Mouse (Mus musculus) erythroblast, embryonic 14.5 days (primary cell): ENCODE results near the gene Prr15l. TPM values are rescaled to one million over a fixed set of nuclear protein-coding genes. Genes with fewer than 3 reads are reported as not detected.

Experiments used
- H3K27me3 ChIP-seq: 2 replicates; pipeline ENCODE4 v1.6.1; 2012; ENCODE audit warnings: inconsistent platforms; ENCODE audit not compliant: control insufficient read depth
- H3K36me3 ChIP-seq: 2 replicates; pipeline ENCODE4 v1.6.1; 2012; ENCODE audit warnings: mild to moderate bottlenecking, inconsistent platforms; ENCODE audit not compliant: control insufficient read depth
- H3K4me1 ChIP-seq: 2 replicates; pipeline ENCODE4 v1.6.1; 2012; ENCODE audit warnings: inconsistent platforms; ENCODE audit not compliant: control insufficient read depth
- H3K4me3 ChIP-seq: replicated peaks from 2 replicates; pipeline ENCODE3; 2012; ENCODE audit warnings: moderate library complexity, mild to moderate bottlenecking, inconsistent platforms
- H3K9me3 ChIP-seq: 2 replicates; pipeline ENCODE4 v1.6.1; 2012; ENCODE audit warnings: low read length, inconsistent platforms, mixed read lengths; ENCODE audit not compliant: control insufficient read depth
- GATA1 ChIP-seq: IDR thresholded peaks from 2 replicates; pipeline ENCODE4 v1.6.1; 2012; ENCODE audit warnings: low read length, inconsistent platforms, mixed read lengths
- TAL1 ChIP-seq: IDR thresholded peaks from 3 replicates; pipeline ENCODE4 v1.6.1; 2012; ENCODE audit warnings: low read length, inconsistent platforms, mixed read lengths
- polyA plus RNA-seq: library from polyadenylated mRNA; stranded (reverse); fragments of >175 nt; gene quantifications from 2 replicates; pipeline ENCODE4 v1.2.3, GENCODE M21; 2012

The Prr15l gene
- polyA plus RNA-seq, 1 experiment = 3.0 TPM

DNA sequence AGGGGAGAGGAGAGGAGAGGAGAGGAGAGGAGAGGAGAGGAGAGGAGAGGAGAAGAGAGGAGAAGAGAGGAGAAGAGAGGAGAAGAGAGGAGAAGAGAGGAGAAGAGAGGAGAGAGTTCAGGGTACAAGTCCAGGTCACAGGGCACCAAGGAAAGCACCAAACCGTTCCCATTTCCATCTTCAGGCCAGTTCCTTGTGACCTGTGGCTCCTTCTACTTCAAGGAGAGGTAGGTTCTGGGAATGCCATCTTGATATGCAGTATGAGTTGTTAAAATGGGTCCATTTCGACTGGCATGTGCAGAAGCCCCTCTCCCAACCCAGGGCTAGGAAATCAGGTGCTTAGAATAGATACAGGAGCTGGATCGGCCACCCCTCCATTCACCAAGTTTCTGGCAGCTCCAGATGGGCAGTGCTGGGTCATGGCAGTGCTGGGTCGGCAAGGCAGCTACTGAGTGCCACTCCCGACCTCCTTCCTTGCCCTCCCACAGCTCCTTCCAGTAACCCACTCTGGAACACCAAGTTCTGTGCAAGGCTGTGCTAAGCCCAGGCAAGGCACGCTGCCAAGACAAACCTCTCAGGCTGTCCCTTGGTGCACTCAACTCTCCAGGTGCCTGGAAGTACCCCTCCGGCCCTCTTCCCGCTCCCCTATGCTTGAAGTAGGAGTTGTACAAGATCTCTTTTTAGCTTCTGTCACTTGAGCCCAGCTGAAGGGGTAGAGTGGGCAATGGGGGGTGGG, 3.6 kb downstream of the Prr15l start:
- TF ChIP-seq GATA1 (no peak), TAL1 (no peak)
- H3K27me3 ChIP-seq = peaks cover 8% of the 10 kb centered on the region
- H3K4me3 ChIP-seq = peak overlapping the region; percentile 36
- no peaks in the 10 kb centered on the region for H3K9me3 ChIP-seq
- H3K36me3 ChIP-seq = peaks cover 37% of the 10 kb centered on the region
- H3K4me1 ChIP-seq = peaks cover 95% of the 10 kb centered on the region

GRCm38 (mm10) chr11:96933562-96934276, 5.8 kb downstream of the Prr15l start:
- peaks cover 6% of the 10 kb centered on the region for H3K27me3 ChIP-seq
- H3K9me3 ChIP-seq = no peaks in the 10 kb centered on the region
- H3K4me3 ChIP-seq = peak overlapping the region; percentile 6
- H3K4me1 ChIP-seq = peaks cover 95% of the 10 kb centered on the region
- TF ChIP-seq TAL1 (no peak), GATA1 (no peak)
- peaks cover 60% of the 10 kb centered on the region for H3K36me3 ChIP-seq

DNA sequence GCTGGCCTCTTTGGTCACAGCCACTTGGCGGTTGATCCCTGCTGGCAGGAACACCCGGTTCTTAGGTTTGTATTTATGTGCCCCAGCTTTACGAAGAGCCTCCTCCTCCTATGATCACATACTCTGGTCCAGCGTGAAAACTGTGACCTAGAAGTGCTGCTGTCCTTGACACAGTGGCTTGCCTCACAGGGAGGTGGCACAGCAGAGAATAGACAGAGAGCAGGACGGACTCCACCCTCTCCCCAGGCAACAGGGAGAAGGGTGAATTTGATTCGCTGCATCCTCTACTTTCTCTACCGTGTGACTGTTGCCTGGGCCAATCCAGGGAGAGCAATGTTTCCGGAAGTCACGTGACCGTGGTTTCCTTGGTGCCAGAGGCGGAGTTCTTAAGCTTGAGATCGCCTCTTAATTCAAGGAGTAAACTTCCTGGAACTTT, 7.0 kb downstream of the Prr15l start:
- Histone ChIP-seq H3K27me3 (no peaks in the 10 kb centered on the region), H3K36me3 (peaks cover 69% of the 10 kb centered on the region), H3K9me3 (no peaks in the 10 kb centered on the region), H3K4me3 (peak overlapping the region; percentile 45), H3K4me1 (peaks cover 95% of the 10 kb centered on the region)
- TF ChIP-seq GATA1 (no peak), TAL1 (no peak)

DNA sequence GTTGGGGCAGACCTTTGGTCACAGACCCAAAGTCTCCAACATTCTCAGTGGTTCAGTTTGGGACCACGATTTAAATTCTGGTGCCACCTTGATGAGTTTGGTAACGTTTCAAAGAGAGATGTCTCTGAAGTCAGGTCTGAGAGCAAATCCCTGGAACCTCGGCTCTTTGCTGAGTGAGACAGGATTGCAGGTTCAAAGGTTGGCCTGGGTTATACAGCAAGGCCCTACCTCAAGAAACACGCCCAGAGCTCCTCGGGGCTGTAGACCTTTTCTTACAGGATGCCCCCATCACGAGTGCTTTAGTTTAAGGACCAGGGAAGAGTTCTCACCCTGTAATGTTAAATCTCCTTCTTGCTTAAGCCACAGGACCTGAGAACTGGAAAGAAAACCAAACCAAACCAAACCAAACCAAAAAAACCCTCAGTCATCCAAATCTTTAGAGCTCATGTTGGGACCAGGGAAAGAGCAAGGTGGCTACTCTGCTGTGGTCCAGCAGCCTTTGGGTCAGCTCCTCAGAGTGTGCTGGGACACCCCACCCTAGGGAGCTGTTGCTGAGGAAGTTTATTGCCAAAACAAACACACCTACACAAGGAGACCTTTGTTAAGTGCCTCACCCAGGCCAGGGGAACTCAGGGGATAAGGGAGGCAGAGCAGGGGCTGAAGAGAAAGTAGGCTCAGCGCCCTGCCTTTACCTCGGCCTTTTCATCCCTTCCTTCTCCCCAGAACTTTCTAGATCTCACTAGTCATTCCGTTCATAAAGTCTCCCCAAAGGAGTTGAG, 8.2 kb downstream of the Prr15l start:
- TF ChIP-seq GATA1 (no peak), TAL1 (no peak)
- peaks cover 96% of the 10 kb centered on the region for H3K4me1 ChIP-seq
- H3K36me3 ChIP-seq = peaks cover 81% of the 10 kb centered on the region
- H3K9me3 ChIP-seq = no peaks in the 10 kb centered on the region
- no peaks in the 10 kb centered on the region for H3K27me3 ChIP-seq
- H3K4me3 ChIP-seq = no peak overlapping the region

- H3K36me3 ChIP-seq = peaks cover 95% of the 10 kb centered on the region
- H3K27me3 ChIP-seq = no peaks in the 10 kb centered on the region
- TF ChIP-seq GATA1 = no peak
- TF ChIP-seq TAL1 = no peak
- peaks cover 99% of the 10 kb centered on the region for H3K4me1 ChIP-seq
- H3K9me3 ChIP-seq = no peaks in the 10 kb centered on the region
- H3K4me3 ChIP-seq = peak overlapping the region; percentile 78
Observed at GRCm38 (mm10) chr11:96937549-96938425, 9.9 kb downstream of the Prr15l start.

DNA sequence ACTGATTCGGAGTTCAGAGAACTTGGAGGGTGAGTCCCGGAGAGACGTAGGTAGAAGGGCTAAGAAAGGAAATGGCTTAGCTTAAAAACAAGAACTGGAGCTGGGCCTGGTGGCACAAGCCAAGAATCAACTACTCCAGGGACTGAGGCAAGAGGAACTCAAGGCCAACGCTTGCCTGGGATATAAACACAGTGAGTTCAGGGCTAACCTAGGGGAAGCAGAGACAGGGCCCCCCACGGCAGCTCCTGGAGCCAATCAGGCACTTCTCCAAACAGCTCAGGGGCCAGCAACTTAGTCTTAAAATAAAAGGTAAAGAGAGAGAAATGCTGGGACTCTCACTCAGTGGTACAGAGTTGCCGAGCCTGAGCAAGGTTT, 10.5 kb downstream of the Prr15l start:
- Histone ChIP-seq H3K4me1 (peaks cover 97% of the 10 kb centered on the region), H3K4me3 (peak overlapping the region; percentile 78), H3K27me3 (no peaks in the 10 kb centered on the region), H3K36me3 (peaks cover 98% of the 10 kb centered on the region), H3K9me3 (no peaks in the 10 kb centered on the region)
- TF ChIP-seq GATA1 (no peak), TAL1 (no peak)

DNA sequence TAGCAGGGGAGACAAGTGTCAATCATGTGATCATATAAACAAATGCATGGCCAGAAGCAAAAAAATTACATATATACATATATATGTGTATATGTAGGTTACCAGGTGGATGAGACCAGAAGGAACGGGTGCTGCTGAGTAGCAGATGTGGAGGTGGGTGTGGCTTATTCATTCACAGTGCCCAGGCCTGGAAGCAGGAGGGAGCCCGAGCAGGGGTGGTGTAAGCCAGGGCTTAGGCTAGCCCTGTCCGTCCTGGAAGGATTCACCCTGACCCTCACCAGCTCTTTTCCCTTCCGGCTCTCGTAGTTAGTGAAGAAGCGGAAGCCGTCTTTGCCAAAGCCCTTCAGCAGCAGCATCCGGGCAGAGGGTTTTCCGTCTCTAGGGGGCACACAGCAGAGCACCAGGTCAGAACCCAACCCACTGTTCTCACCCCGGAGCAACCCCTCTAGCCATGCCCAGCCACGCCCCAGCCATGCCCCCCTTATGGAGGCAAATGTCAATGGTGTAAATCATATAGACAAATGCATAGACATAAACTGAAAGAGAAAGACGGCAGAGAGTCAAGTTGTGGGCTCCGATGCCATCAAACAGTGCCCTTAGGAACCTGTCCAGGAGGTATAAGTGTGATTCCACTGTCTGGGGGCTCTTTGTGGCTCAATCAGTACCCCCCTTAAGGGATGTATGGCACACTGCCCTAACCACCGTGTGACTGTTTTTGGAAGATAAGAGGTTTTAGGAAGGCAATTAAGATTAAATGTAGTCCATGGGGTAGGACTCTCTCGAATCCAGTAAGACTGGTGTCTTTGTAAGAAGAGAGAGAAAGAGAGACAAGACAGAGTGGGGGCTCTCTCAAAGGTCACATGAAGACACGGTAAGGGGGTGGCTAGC, 12.9 kb downstream of the Prr15l start:
- Histone ChIP-seq H3K27me3 (no peaks in the 10 kb centered on the region), H3K4me1 (peaks cover 96% of the 10 kb centered on the region), H3K36me3 (peaks cover 85% of the 10 kb centered on the region), H3K9me3 (no peaks in the 10 kb centered on the region), H3K4me3 (peak overlapping the region; percentile 78)
- TF ChIP-seq TAL1 (peak; percentile 67), GATA1 (peak; percentile 40; the same call in 1 of the 2 replicates)
